Mouse (Mus musculus): ENCODE data around the gene Kcnk13.

DNA sequence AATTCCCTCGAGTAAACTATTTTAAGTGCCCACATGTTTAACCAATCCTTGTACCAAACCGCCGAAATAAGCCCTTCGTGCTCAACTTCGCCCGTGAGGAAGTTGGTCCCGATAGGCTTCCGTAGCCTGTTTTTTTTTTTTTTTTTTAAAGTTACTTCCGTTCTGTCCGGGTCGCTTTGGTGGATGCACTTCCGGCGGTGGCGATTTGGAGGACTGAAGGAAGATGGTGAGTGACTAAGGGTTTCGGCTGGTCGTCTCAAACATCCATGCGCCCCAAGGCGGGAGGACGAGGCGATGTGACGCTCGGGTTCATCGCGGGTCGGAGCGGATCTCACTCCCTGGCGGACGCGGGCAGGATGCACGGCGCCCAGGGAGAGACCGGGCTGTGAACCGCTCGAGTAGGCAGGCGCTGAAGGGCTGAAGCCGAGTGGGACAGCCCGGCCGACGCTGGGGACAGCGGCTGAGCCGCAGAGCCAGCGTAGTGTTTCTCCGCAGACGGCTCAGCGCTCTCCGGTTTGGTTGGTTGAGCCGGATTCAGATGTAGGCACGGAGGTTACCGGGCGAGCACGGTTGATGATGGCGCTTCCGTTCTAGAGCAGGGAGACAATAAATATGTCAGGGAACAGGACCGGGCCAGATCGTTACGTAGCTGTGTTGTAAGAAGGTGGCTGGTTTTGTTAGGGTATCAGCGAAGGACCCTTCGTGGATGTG, 145.8 kb downstream of the Kcnk13 start, which contains the start of gene Psmc1:
- no peak for TF ChIP-seq CTCF (IDR thresholded peaks at IDR 0.05; ENCODE audit: low read depth)
- TF ChIP-seq EP300 (IDR thresholded peaks at IDR 0.05; ENCODE audit: low read depth), result peak; percentile 82
